Mouse (Mus musculus): ENCODE data around the gene Pcyt2. TPM values are rescaled to one million over a fixed set of nuclear protein-coding genes. Genes with fewer than 3 reads are reported as not detected.

The Pcyt2 gene
- polyA plus RNA-seq, 1 experiment from 2014 or later = 148 TPM

DNA sequence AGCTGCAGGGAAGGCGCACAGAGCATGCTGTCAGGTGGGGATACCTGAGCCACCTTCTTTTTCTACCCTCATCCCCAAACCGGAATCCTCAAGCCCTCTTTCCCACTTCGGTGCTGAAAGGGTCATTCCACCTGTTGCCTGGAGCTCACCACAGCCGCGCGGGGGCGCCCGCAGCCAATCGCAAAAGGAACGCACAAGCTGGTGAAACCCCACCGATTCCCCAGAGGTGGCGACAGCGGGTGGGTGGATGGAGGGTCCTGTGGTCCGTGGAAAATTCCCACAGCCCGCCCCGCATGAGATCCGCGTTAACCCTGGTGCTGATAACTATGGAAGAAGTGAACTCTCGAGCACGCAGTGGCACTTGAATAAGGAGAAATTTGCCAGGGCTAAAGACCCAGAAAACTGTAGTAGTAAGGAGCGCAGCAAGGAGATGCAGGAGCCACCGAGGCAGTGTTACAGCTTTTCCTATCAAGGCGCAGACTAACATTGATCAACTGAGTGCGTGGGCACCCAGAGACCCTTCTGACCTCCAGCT, 41.2 kb upstream of the Pcyt2 start:
- Histone ChIP-seq H3K4me3 (replicated peaks; ENCODE audit: low read depth, low read length) (0 out of 2 replicates have a peak overlapping the region, but pooled peaks have one; percentile 31), H3K4me2 (ENCODE audit: low read length) (peak overlapping the region; percentile 3; the same call in 1 of the 2 replicates), H3K36me3 (ENCODE audit: control insufficient read depth, insufficient read depth, low read length) (no peaks in the 10 kb centered on the region), H3K9me3 (ENCODE audit: control insufficient read depth, low read length) (no peaks in the 10 kb centered on the region), H3K27ac (replicated peaks; ENCODE audit: low read depth, low read length) (no peak overlapping the region), H3K9ac (replicated peaks; ENCODE audit: low read length) (no peak overlapping the region), H3K4me1 (ENCODE audit: control insufficient read depth, insufficient read depth, low read length) (peaks cover 11% of the 10 kb centered on the region; the same call in 1 of the 2 replicates), H3K27me3 (ENCODE audit: control insufficient read depth, insufficient read depth, low read length) (peaks cover 50% of the 10 kb centered on the region)
- peak; percentile 78 for DNase-seq
- WGBS = 3% methylated on average over 24 of the region's 24 CpGs
- ATAC-seq (ENCODE audit: low FRiP score, low TSS enrichment) = no peak

DNA sequence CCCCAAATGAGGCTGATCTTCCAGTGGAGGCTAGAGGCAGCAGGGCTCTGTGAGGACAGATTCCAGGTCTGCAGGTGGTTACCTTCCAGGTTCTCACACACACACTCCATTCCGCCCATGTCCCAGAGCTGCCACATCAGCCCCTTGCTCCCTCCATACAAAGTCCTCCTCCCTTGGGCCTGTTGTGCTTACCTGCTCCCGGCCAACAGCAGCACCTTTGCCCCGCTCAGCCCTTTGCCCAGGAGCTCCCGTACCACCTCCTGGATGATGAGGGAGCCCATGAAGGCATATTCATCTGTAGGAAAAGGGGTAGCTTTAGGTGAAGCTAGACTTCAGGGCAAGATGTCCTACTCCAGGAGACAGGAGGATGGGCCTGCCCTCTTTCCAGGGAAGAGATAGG, 39.6 kb upstream of the Pcyt2 start:
- no peak for ATAC-seq (ENCODE audit: low FRiP score, low TSS enrichment)
- Histone ChIP-seq H3K4me3 (replicated peaks; ENCODE audit: low read depth, low read length) (no peak overlapping the region), H3K4me1 (ENCODE audit: control insufficient read depth, insufficient read depth, low read length) (peaks cover 11% of the 10 kb centered on the region; the same call in 1 of the 2 replicates), H3K9ac (replicated peaks; ENCODE audit: low read length) (no peak overlapping the region), H3K36me3 (ENCODE audit: control insufficient read depth, insufficient read depth, low read length) (no peaks in the 10 kb centered on the region), H3K27me3 (ENCODE audit: control insufficient read depth, insufficient read depth, low read length) (peaks cover 42% of the 10 kb centered on the region), H3K4me2 (ENCODE audit: low read length) (no peak overlapping the region), H3K27ac (replicated peaks; ENCODE audit: low read depth, low read length) (no peak overlapping the region), H3K9me3 (ENCODE audit: control insufficient read depth, low read length) (no peaks in the 10 kb centered on the region)
- WGBS = 90% methylated on average over 4 of the region's 4 CpGs
- no peak for DNase-seq

- H3K4me3 ChIP-seq (replicated peaks; ENCODE audit: low read depth, low read length) = no peak overlapping the region
- no peaks in the 10 kb centered on the region for H3K36me3 ChIP-seq (ENCODE audit: control insufficient read depth, insufficient read depth, low read length)
- H3K4me1 ChIP-seq (ENCODE audit: control insufficient read depth, insufficient read depth, low read length) = no peaks in the 10 kb centered on the region
- H3K4me2 ChIP-seq (ENCODE audit: low read length) = no peak overlapping the region
- no peak overlapping the region for H3K9ac ChIP-seq (replicated peaks; ENCODE audit: low read length)
- ATAC-seq (ENCODE audit: low FRiP score, low TSS enrichment) (no peak), DNase-seq (no peak)
- no peaks in the 10 kb centered on the region for H3K9me3 ChIP-seq (ENCODE audit: control insufficient read depth, low read length)
- 77% methylated on average over 3 of the region's 3 CpGs for WGBS
- H3K27me3 ChIP-seq (ENCODE audit: control insufficient read depth, insufficient read depth, low read length) = peaks cover 17% of the 10 kb centered on the region
- H3K27ac ChIP-seq (replicated peaks; ENCODE audit: low read depth, low read length) = no peak overlapping the region
Observed at GRCm38 (mm10) chr11:120654741-120655140, 37.0 kb upstream of the Pcyt2 start.

DNA sequence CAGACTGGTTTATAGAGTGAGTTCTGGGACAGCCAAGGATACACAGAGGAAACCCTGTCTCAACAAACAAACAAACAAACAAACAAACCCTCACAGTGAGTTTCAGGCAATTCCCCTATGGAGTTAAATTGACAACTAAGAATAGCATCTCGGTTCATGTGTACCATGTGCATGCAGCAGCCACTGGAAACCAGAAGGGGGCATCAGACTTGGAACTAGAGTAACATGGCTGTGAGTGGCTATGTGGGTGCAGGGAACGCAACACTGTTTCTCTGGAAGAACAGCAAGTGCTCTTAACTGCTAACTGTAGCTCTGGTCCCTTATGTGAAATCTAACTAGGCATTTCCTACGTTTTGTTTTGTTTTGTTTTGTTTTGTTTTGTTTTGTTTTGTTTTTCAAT, 34.1 kb upstream of the Pcyt2 start:
- ATAC-seq (ENCODE audit: low FRiP score, low TSS enrichment) = no peak
- H3K36me3 ChIP-seq (ENCODE audit: control insufficient read depth, insufficient read depth, low read length) = no peaks in the 10 kb centered on the region

GRCm38 (mm10) chr11:120648001-120648476, 30.3 kb upstream of the Pcyt2 start, which contains the start of gene Myadml2:
Myadml2 (minus strand) TSS chr11:120648158.
- Histone ChIP-seq H3K27ac (replicated peaks; ENCODE audit: low read depth, low read length) (no peak within 1 kb of the TSS), H3K9ac (replicated peaks; ENCODE audit: low read length) (peak within 1 kb of the TSS; percentile 38), H3K27me3 (ENCODE audit: control insufficient read depth, insufficient read depth, low read length) (no peaks in the 10 kb centered on the region), H3K4me3 (replicated peaks; ENCODE audit: low read depth, low read length) (0 out of 2 replicates have a peak within 1 kb of the TSS, but pooled peaks have one; percentile 11), H3K4me2 (ENCODE audit: low read length) (peak within 1 kb of the TSS; percentile 44), H3K9me3 (ENCODE audit: control insufficient read depth, low read length) (no peaks in the 10 kb centered on the region), H3K36me3 (ENCODE audit: control insufficient read depth, insufficient read depth, low read length) (no peaks in the 10 kb centered on the region), H3K4me1 (ENCODE audit: control insufficient read depth, insufficient read depth, low read length) (peaks cover 9% of the 10 kb centered on the region)
- DNase-seq = peak; percentile 51
- WGBS = 6% methylated on average over 13 of the region's 13 CpGs
- no peak for ATAC-seq (ENCODE audit: low FRiP score, low TSS enrichment)

More for the DNA sequence above, 34.1 kb upstream of the Pcyt2 start:
- peaks cover 6% of the 10 kb centered on the region for H3K4me1 ChIP-seq (ENCODE audit: control insufficient read depth, insufficient read depth, low read length)
- no peak overlapping the region for H3K9ac ChIP-seq (replicated peaks; ENCODE audit: low read length)
- no peak overlapping the region for H3K4me2 ChIP-seq (ENCODE audit: low read length)
- 71% methylated on average over 3 of the region's 3 CpGs for WGBS
- no peaks in the 10 kb centered on the region; the same call in 1 of the 2 replicates for H3K27me3 ChIP-seq (ENCODE audit: control insufficient read depth, insufficient read depth, low read length)
- no peaks in the 10 kb centered on the region for H3K9me3 ChIP-seq (ENCODE audit: control insufficient read depth, low read length)
- H3K27ac ChIP-seq (replicated peaks; ENCODE audit: low read depth, low read length) = no peak overlapping the region
- DNase-seq = no peak
- H3K4me3 ChIP-seq (replicated peaks; ENCODE audit: low read depth, low read length) = no peak overlapping the region

DNA sequence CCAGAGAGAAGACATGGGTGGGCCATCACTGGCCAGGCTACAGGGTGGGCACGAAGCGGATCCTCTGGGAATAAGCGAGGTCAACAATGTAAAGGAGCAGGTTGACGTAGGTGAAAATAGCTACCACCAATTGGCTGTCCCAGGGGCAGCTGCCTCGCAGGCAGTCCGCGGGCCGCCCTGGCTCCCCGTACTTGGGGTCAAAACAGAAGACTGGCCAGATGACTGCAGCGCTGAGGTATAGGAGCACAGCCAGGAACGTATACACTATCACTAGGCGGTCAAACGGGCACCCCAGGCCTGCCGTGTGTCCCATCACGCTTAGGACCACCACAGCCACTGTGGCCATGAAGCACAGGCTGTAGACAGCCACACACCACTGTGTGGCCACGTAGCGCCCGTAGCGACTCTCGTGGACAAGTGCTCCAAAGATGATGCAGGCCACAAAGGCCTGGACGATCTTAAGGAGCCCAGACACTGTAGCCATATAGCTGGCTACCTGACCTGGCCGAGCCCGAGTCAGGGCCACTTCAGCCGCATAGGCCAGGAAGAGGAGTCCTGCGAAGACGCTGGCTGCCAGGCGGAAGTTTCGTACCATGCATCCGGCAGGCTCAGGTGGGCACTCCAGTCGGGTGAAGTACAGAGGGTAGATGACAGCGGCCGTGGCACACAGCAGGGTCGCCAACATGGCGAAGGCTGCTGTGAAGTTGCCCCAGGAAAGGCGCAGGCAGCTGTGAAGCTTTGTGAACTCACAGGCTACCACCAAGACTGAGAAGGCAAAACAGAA, 29.5 kb upstream of the Pcyt2 start:
- no peak overlapping the region for H3K4me3 ChIP-seq (replicated peaks; ENCODE audit: low read depth, low read length)
- H3K36me3 ChIP-seq (ENCODE audit: control insufficient read depth, insufficient read depth, low read length) = no peaks in the 10 kb centered on the region
- H3K9ac ChIP-seq (replicated peaks; ENCODE audit: low read length) = 0 out of 2 replicates have a peak overlapping the region, but pooled peaks have one; percentile 38
- H3K9me3 ChIP-seq (ENCODE audit: control insufficient read depth, low read length) = no peaks in the 10 kb centered on the region
- peaks cover 4% of the 10 kb centered on the region; the same call in 1 of the 2 replicates for H3K27me3 ChIP-seq (ENCODE audit: control insufficient read depth, insufficient read depth, low read length)
- peak overlapping the region; percentile 44; the same call in 1 of the 2 replicates for H3K4me2 ChIP-seq (ENCODE audit: low read length)
- peaks cover 14% of the 10 kb centered on the region for H3K4me1 ChIP-seq (ENCODE audit: control insufficient read depth, insufficient read depth, low read length)
- DNase-seq (no peak), ATAC-seq (ENCODE audit: low FRiP score, low TSS enrichment) (no peak)
- no peak overlapping the region for H3K27ac ChIP-seq (replicated peaks; ENCODE audit: low read depth, low read length)
- 81% methylated on average over 35 of the region's 35 CpGs for WGBS

DNA sequence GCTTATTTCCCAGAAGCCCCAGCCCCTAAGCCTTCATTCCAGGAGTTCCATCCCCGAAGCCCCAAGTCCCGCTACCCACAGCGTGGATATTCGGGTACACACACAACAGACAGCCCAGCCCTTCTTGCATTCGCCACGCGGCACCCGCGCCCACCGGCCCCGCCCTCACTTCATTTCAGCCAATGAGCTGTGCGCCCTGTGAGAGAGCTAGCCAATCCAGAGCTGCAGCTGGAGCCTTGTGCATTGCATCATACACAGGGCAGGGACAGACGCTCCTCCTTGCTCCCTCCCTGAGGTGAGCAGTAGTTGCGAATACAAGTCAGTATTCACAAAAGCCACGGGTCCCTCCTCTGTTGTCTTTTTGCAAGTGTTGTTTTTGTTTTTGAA, 25.9 kb upstream of the Pcyt2 start, which contains the start of gene Pycr1:
Gene Pycr1, minus strand, starts transcription at position 169 of the 387 bp plus-strand sequence.
- peak within 1 kb of the TSS; percentile 26; the same call in 1 of the 2 replicates for H3K27ac ChIP-seq (replicated peaks; ENCODE audit: low read depth, low read length)
- H3K36me3 ChIP-seq (ENCODE audit: control insufficient read depth, insufficient read depth, low read length) = no peaks in the 10 kb centered on the region
- H3K4me2 ChIP-seq (ENCODE audit: low read length) = peak within 1 kb of the TSS; percentile 91
- DNase-seq (peak; percentile 96), ATAC-seq (ENCODE audit: low FRiP score, low TSS enrichment) (peak; percentile 98)
- H3K9me3 ChIP-seq (ENCODE audit: control insufficient read depth, low read length) = no peaks in the 10 kb centered on the region
- H3K9ac ChIP-seq (replicated peaks; ENCODE audit: low read length) = peak within 1 kb of the TSS; percentile 74
- H3K4me3 ChIP-seq (replicated peaks; ENCODE audit: low read depth, low read length) = peak within 1 kb of the TSS; percentile 48
- WGBS = under 1% methylated on average over 15 of the region's 15 CpGs
- peaks cover 14% of the 10 kb centered on the region for H3K4me1 ChIP-seq (ENCODE audit: control insufficient read depth, insufficient read depth, low read length)
- peaks cover 4% of the 10 kb centered on the region; the same call in 1 of the 2 replicates for H3K27me3 ChIP-seq (ENCODE audit: control insufficient read depth, insufficient read depth, low read length)

GRCm38 (mm10) chr11:120642939-120643600, 25.3 kb upstream of the Pcyt2 start:
- H3K4me2 ChIP-seq (ENCODE audit: low read length) = peak overlapping the region; percentile 91
- peaks cover 12% of the 10 kb centered on the region for H3K4me1 ChIP-seq (ENCODE audit: control insufficient read depth, insufficient read depth, low read length)
- peak overlapping the region; percentile 74 for H3K9ac ChIP-seq (replicated peaks; ENCODE audit: low read length)
- no peaks in the 10 kb centered on the region for H3K9me3 ChIP-seq (ENCODE audit: control insufficient read depth, low read length)
- no peaks in the 10 kb centered on the region for H3K36me3 ChIP-seq (ENCODE audit: control insufficient read depth, insufficient read depth, low read length)
- H3K27ac ChIP-seq (replicated peaks; ENCODE audit: low read depth, low read length) = peak overlapping the region; percentile 26; the same call in 1 of the 2 replicates
- H3K4me3 ChIP-seq (replicated peaks; ENCODE audit: low read depth, low read length) = peak overlapping the region; percentile 48
- H3K27me3 ChIP-seq (ENCODE audit: control insufficient read depth, insufficient read depth, low read length) = peaks cover 4% of the 10 kb centered on the region; the same call in 1 of the 2 replicates
- no peak for DNase-seq
- peak; percentile 38; the same call in 1 of the 2 replicates for ATAC-seq (ENCODE audit: low FRiP score, low TSS enrichment)
- 2% methylated on average over 18 of the region's 18 CpGs for WGBS
